Mouse (Mus musculus): ENCODE measurements at regions not wholly inside any gene's neighbourhood (a gene's known extent, or its start where the extent isn't known, plus 50 kb on each side); places are given as distances from the start of the nearest gene placed in this dataset.
"Not testable (repeated sequence)": the region's sequence is repeated elsewhere in the genome, so short reads cannot be mapped to it uniquely, and the experiment has no call there.

DNA sequence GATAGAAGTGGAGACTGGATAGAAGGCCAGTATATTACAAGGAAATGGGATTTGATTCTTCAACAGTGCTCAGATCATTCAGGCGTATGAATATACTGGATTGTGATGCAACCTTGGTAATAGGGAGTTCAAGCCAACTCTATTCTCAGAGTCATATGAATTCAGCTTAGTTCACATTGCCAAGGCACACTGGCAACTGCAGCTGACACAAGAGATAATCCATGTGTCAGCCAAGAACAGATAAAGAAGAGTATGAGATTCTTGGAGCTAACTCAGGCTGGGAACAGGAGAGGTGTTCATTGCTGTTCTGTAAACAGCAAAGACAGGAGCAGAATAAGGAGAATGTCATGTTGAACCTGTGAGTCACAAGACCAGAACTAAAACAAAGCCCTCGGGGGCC, 163.3 kb upstream of the Akr1e1 start:
- Histone ChIP-seq H3ac (ENCODE audit: control insufficient read depth, insufficient read length) (no peak overlapping the region), H3K27me3 (ENCODE audit: control insufficient read depth, insufficient read depth, insufficient read length) (no peaks in the 10 kb centered on the region), H3K79me2 (ENCODE audit: control insufficient read depth, insufficient read depth) (no peaks in the 10 kb centered on the region), H3K36me3 (ENCODE audit: control insufficient read depth, insufficient read depth) (no peaks in the 10 kb centered on the region), H3K4me3 (no peak overlapping the region), H3K4me2 (ENCODE audit: low read depth) (peak overlapping the region; percentile 12)
- TF ChIP-seq CEBPB (IDR thresholded peaks at IDR 0.05; ENCODE audit: insufficient read depth, poor library complexity, severe bottlenecking) (peak; percentile 74; the same call in 1 of the 2 replicates), MYOD1 (IDR thresholded peaks at IDR 0.05; ENCODE audit: control insufficient read depth in 1 of 3, insufficient read length in 2 of 3, low read depth in 2 of 3) (peak; percentile 35 to 74 (median 60)), REST (IDR thresholded peaks at IDR 0.05; ENCODE audit: insufficient read depth, insufficient read length) (no peak), MYOG (IDR thresholded peaks at IDR 0.05; ENCODE audit: control insufficient read depth in 1 of 3, insufficient read depth in 1 of 3, insufficient read length in 2 of 3, low read depth in 2 of 3) (peak in 1 of 3 experiments; percentile 57)

DNA sequence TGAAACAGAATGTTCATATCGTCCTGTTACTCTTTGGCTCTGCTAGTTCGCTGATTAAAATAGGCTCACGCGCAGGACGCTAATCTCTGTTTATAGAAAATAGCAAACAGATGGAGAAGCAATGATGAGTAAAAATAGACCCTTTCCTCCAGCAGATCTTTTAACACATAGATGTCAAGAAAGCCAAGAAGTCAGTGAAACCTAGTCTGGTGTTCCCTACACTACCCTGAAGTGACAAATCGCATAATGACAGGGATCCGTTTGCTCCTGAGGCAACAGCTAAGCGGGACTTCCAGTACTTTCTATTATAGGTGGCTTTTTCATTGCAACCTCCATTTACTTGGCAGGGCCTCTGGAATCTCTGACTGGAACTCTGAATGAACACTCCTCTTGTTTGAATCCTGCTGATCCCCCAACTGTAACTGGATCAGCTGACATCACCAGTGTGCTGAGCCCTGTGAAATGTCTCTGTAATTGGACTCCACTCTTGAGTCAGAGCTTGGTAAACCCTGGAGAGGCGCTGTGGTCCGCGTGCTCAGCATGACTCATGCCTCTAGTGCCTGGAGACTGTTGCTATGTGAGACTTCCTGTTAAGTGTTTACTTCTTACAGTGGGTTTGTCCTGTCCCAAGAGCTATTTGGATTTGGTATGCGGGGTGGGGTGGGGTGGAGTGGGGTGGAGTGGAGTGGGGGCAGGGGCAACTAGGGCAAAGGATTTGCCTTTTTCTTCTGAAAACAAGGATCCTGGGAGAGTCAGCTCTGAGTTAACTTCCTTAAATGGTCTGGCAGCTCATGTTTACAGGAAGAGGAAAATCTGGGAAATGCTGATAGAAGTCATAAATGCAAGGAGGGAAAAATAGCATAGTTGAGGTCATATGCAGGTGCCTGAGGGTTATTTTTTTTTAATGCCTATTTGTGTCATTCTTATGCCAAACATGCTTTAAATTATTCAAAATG, 162.4 kb upstream of the Akr1e1 start:
- H3K4me2 ChIP-seq (ENCODE audit: low read depth): peak overlapping the region; percentile 70
- no peak overlapping the region for H3K4me3 ChIP-seq
- H3K36me3 ChIP-seq (ENCODE audit: control insufficient read depth, insufficient read depth): no peaks in the 10 kb centered on the region
- no peaks in the 10 kb centered on the region for H3K79me2 ChIP-seq (ENCODE audit: control insufficient read depth, insufficient read depth)
- no peaks in the 10 kb centered on the region for H3K27me3 ChIP-seq (ENCODE audit: control insufficient read depth, insufficient read depth, insufficient read length)
- no peak overlapping the region for H3ac ChIP-seq (ENCODE audit: control insufficient read depth, insufficient read length)
- TF ChIP-seq USF1 (IDR thresholded peaks at IDR 0.05; ENCODE audit: low read depth) (peak; percentile 80), CEBPB (IDR thresholded peaks at IDR 0.05; ENCODE audit: insufficient read depth, poor library complexity, severe bottlenecking) (peak; percentile 62; the same call in 1 of the 2 replicates), TCF3 (IDR thresholded peaks at IDR 0.05; ENCODE audit: insufficient read length, low read depth) (no peak), MYOG (IDR thresholded peaks at IDR 0.05; ENCODE audit: control insufficient read depth in 1 of 3, insufficient read depth in 1 of 3, insufficient read length in 2 of 3, low read depth in 2 of 3) (peak in 1 of 3 experiments; percentile 34), MYOD1 (IDR thresholded peaks at IDR 0.05; ENCODE audit: control insufficient read depth in 1 of 3, insufficient read length in 2 of 3, low read depth in 2 of 3) (peak in 1 of 3 experiments; percentile 45), MAX (IDR thresholded peaks at IDR 0.05; ENCODE audit: low read depth) (no peak), REST (IDR thresholded peaks at IDR 0.05; ENCODE audit: insufficient read depth, insufficient read length) (no peak), POLR2A (IDR thresholded peaks at IDR 0.05; ENCODE audit: insufficient read length, low read depth) (no peak), SRF (IDR thresholded peaks at IDR 0.05; ENCODE audit: control insufficient read depth, insufficient read length, low read depth) (no peak), E2F4 (IDR thresholded peaks at IDR 0.05; ENCODE audit: insufficient read depth) (no peak), POLR2AphosphoS2 (IDR thresholded peaks at IDR 0.05; ENCODE audit: insufficient read length, low read depth) (no peak), TCF12 (IDR thresholded peaks at IDR 0.05; ENCODE audit: insufficient read depth, poor library complexity, severe bottlenecking) (peak; percentile 13)

DNA sequence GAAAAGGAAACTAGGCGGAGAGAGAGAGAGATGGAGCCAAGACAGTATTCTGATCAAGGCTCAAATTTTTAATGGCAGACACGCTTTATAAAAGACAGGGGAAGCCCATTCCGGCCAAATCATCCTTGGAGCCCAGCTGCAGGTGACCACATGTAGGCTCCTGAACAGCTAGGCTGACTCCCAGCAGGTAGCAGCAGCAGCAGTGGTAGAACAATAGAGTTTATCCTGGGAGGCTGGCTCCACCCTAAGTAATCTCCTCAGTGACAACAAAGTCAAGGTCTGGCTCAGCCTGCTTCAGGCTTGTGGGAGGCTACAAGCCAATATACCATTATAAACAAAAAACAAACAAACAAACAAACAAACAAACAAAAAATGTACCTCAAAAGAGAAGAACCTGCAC, 151.0 kb upstream of the Akr1e1 start:
- H3K4me2 ChIP-seq (ENCODE audit: low read depth): no peak overlapping the region
- H3ac ChIP-seq (ENCODE audit: control insufficient read depth, insufficient read length): no peak overlapping the region
- H3K4me3 ChIP-seq: no peak overlapping the region
- TF ChIP-seq E2F4 (IDR thresholded peaks at IDR 0.05; ENCODE audit: insufficient read depth): no peak
- no peak for TF ChIP-seq REST (IDR thresholded peaks at IDR 0.05; ENCODE audit: insufficient read depth, insufficient read length)
- no peak for TF ChIP-seq POLR2AphosphoS2 (IDR thresholded peaks at IDR 0.05; ENCODE audit: insufficient read length, low read depth)
- no peak for TF ChIP-seq MYOD1 (IDR thresholded peaks at IDR 0.05; ENCODE audit: control insufficient read depth in 1 of 3, insufficient read length in 2 of 3, low read depth in 2 of 3)
- TF ChIP-seq SRF (IDR thresholded peaks at IDR 0.05; ENCODE audit: control insufficient read depth, insufficient read length, low read depth): no peak
- TF ChIP-seq USF1 (IDR thresholded peaks at IDR 0.05; ENCODE audit: low read depth): no peak
- TF ChIP-seq MAX (IDR thresholded peaks at IDR 0.05; ENCODE audit: low read depth): no peak
- TF ChIP-seq CEBPB (IDR thresholded peaks at IDR 0.05; ENCODE audit: insufficient read depth, poor library complexity, severe bottlenecking): no peak
- TF ChIP-seq TCF3 (IDR thresholded peaks at IDR 0.05; ENCODE audit: insufficient read length, low read depth): no peak
- no peak for TF ChIP-seq POLR2A (IDR thresholded peaks at IDR 0.05; ENCODE audit: insufficient read length, low read depth)
- TF ChIP-seq TCF12 (IDR thresholded peaks at IDR 0.05; ENCODE audit: insufficient read depth, poor library complexity, severe bottlenecking): no peak
- TF ChIP-seq MYOG (IDR thresholded peaks at IDR 0.05; ENCODE audit: control insufficient read depth in 1 of 3, insufficient read depth in 1 of 3, insufficient read length in 2 of 3, low read depth in 2 of 3): no peak
- no peaks in the 10 kb centered on the region for H3K36me3 ChIP-seq (ENCODE audit: control insufficient read depth, insufficient read depth)
- no peaks in the 10 kb centered on the region for H3K79me2 ChIP-seq (ENCODE audit: control insufficient read depth, insufficient read depth)
- no peaks in the 10 kb centered on the region for H3K27me3 ChIP-seq (ENCODE audit: control insufficient read depth, insufficient read depth, insufficient read length)

DNA sequence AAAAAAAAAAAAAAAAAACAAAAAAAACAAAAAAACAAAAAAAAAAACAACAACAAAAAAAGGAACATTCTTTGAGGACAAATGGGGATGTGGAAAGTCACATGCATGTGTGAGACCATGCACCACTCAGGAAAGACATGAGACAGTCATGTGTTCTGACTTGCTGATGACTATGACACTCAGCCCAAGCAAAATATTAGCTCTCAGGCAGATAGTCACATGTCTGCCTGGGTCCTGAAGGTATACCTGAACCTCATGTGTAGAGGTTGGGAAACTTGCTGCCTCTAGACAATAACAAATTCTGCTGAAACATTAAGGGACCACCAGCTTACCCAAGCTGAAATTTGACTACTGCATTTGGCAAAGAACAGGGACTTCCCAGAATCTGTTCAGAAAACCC, 147.6 kb upstream of the Akr1e1 start:
- Histone ChIP-seq H3K36me3 (ENCODE audit: control insufficient read depth, insufficient read depth) (no peaks in the 10 kb centered on the region), H3K79me2 (ENCODE audit: control insufficient read depth, insufficient read depth) (no peaks in the 10 kb centered on the region), H3K27me3 (ENCODE audit: control insufficient read depth, insufficient read depth, insufficient read length) (no peaks in the 10 kb centered on the region), H3K4me2 (ENCODE audit: low read depth) (no peak overlapping the region), H3K4me3 (no peak overlapping the region), H3ac (ENCODE audit: control insufficient read depth, insufficient read length) (no peak overlapping the region)
- TF ChIP-seq TCF3 (IDR thresholded peaks at IDR 0.05; ENCODE audit: insufficient read length, low read depth): no peak
- no peak for TF ChIP-seq USF1 (IDR thresholded peaks at IDR 0.05; ENCODE audit: low read depth)
- TF ChIP-seq MAX (IDR thresholded peaks at IDR 0.05; ENCODE audit: low read depth): no peak
- TF ChIP-seq E2F4 (IDR thresholded peaks at IDR 0.05; ENCODE audit: insufficient read depth): no peak
- TF ChIP-seq POLR2AphosphoS2 (IDR thresholded peaks at IDR 0.05; ENCODE audit: insufficient read length, low read depth): no peak

DNA sequence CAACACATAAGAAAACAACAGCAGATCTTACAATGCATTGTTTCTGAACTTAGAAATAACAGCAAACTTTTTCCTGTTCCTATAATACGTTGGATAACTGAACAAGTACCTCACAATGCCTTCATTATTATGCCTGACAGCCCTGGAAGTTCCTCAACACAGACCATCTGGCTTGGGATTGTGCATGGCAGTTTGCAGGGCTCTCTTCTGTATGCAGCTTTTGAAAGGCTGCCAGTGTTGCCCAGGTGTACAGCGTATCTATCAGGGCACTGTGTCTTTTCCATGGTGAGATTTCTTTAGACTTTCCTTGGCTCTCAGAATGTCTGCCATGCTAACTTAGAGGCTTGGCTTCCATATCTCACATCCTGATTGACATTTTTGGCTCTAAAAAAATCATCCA, 134.0 kb upstream of the Akr1e1 start:
- Histone ChIP-seq H3K27me3 (ENCODE audit: control insufficient read depth, insufficient read depth, insufficient read length) (no peaks in the 10 kb centered on the region), H3K36me3 (ENCODE audit: control insufficient read depth, insufficient read depth) (no peaks in the 10 kb centered on the region), H3K79me2 (ENCODE audit: control insufficient read depth, insufficient read depth) (no peaks in the 10 kb centered on the region), H3ac (ENCODE audit: control insufficient read depth, insufficient read length) (no peak overlapping the region), H3K4me2 (ENCODE audit: low read depth) (no peak overlapping the region), H3K4me3 (no peak overlapping the region)
- TF ChIP-seq MAX (IDR thresholded peaks at IDR 0.05; ENCODE audit: low read depth): no peak
- TF ChIP-seq USF1 (IDR thresholded peaks at IDR 0.05; ENCODE audit: low read depth): no peak
- no peak for TF ChIP-seq CEBPB (IDR thresholded peaks at IDR 0.05; ENCODE audit: insufficient read depth, poor library complexity, severe bottlenecking)
- no peak for TF ChIP-seq REST (IDR thresholded peaks at IDR 0.05; ENCODE audit: insufficient read depth, insufficient read length)
- TF ChIP-seq TCF12 (IDR thresholded peaks at IDR 0.05; ENCODE audit: insufficient read depth, poor library complexity, severe bottlenecking): no peak
- no peak for TF ChIP-seq POLR2AphosphoS2 (IDR thresholded peaks at IDR 0.05; ENCODE audit: insufficient read length, low read depth)
- TF ChIP-seq MYOG (IDR thresholded peaks at IDR 0.05; ENCODE audit: control insufficient read depth in 1 of 3, insufficient read depth in 1 of 3, insufficient read length in 2 of 3, low read depth in 2 of 3): no peak
- TF ChIP-seq POLR2A (IDR thresholded peaks at IDR 0.05; ENCODE audit: insufficient read length, low read depth): no peak
- no peak for TF ChIP-seq E2F4 (IDR thresholded peaks at IDR 0.05; ENCODE audit: insufficient read depth)
- no peak for TF ChIP-seq TCF3 (IDR thresholded peaks at IDR 0.05; ENCODE audit: insufficient read length, low read depth)

DNA sequence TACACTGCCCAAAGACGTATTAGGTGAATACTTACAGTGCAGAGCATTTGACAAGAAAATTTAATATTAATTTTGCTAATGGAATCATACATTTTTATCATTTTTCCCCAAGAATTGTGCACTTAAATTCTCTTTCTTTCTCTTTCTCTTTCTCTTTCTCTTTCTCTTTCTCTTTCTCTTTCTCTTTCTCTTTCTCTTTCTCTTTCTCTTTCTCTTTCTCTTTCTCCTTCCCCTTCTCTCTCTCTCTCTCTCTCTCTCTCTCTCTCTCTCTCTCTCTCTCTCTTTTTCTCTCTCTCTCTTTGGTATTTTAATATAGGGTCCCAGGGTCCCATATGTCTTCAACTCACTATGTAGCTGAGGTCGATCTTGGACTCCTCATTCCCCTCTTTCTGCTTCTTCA, 107.3 kb upstream of the Akr1e1 start:
- not testable (repeated sequence) for H3ac ChIP-seq (ENCODE audit: control insufficient read depth, insufficient read length); H3K79me2 ChIP-seq (ENCODE audit: control insufficient read depth, insufficient read depth); H3K27me3 ChIP-seq (ENCODE audit: control insufficient read depth, insufficient read depth, insufficient read length); H3K4me2 ChIP-seq (ENCODE audit: low read depth); H3K4me3 ChIP-seq; H3K36me3 ChIP-seq (ENCODE audit: control insufficient read depth, insufficient read depth)
